Mouse (Mus musculus) erythroblast, embryonic 14.5 days (primary cell): ENCODE measurements around the gene Ccdc116.

ENCODE experiments used
- GATA1 ChIP-seq: IDR thresholded peaks from 2 replicates; pipeline ENCODE4 v1.6.1; 2012; ENCODE audit warnings: low read length, inconsistent platforms, mixed read lengths
- TAL1 ChIP-seq: IDR thresholded peaks from 3 replicates; pipeline ENCODE4 v1.6.1; 2012; ENCODE audit warnings: low read length, inconsistent platforms, mixed read lengths

- TF ChIP-seq GATA1 = no peak
- TF ChIP-seq TAL1 = no peak
Measured at GRCm38 (mm10) chr16:17150520-17151258, 3.7 kb upstream of the Ccdc116 start.
